Mouse (Mus musculus) midbrain, embryonic 16.5 days (tissue): ENCODE results near the gene Klk1. TPM values are rescaled to one million over a fixed set of nuclear protein-coding genes. Genes with fewer than 3 reads are reported as not detected.
"Not testable (repeated sequence)": the region's sequence is repeated elsewhere in the genome, so short reads cannot be mapped to it uniquely, and the experiment has no call there.

Experiments
- ATAC-seq: fragments of 200-750 bp; cut with Nextera tagmentation; 2 replicates; pipeline ENCODE4 v1.8.0; 2017; ENCODE audit warnings: moderate TSS enrichment
- H3K27ac ChIP-seq: fragments of 300-500 bp; sonication (generic); 2 replicates; pipeline ENCODE4 v1.5.1; 2014; ENCODE audit warnings: mild to moderate bottlenecking, low read length, mixed read lengths
- H3K27me3 ChIP-seq: fragments of 300-500 bp; sonication (generic); 2 replicates; pipeline ENCODE4 v1.6.1; 2014; ENCODE audit warnings: low read depth, low read length, mixed read lengths; ENCODE audit not compliant: control insufficient read depth, insufficient read depth
- H3K36me3 ChIP-seq: fragments of 300-500 bp; sonication (generic); 2 replicates; pipeline ENCODE4 v1.6.1; 2014; ENCODE audit warnings: mild to moderate bottlenecking, low read length, moderate library complexity, mixed read lengths; ENCODE audit not compliant: control insufficient read depth, insufficient read depth
- H3K4me1 ChIP-seq: fragments of 300-500 bp; sonication (generic); 2 replicates; pipeline ENCODE4 v1.6.1; 2014; ENCODE audit warnings: mild to moderate bottlenecking, low read length, mixed read lengths; ENCODE audit not compliant: control insufficient read depth, insufficient read depth
- H3K4me2 ChIP-seq: fragments of 300-500 bp; sonication (generic); 2 replicates; pipeline ENCODE4 v1.6.1; 2014; ENCODE audit warnings: mild to moderate bottlenecking, low read length, mixed read lengths
- H3K4me3 ChIP-seq: fragments of 300-500 bp; sonication (generic); 2 replicates; pipeline ENCODE4 v1.5.1; 2014; ENCODE audit warnings: low read depth, mild to moderate bottlenecking, low read length, moderate library complexity, mixed read lengths
- H3K9ac ChIP-seq: fragments of 300-500 bp; sonication (generic); 2 replicates; pipeline ENCODE4 v1.6.1; 2014; ENCODE audit warnings: low read depth, low read length, mixed read lengths
- H3K9me3 ChIP-seq: fragments of 300-500 bp; sonication (generic); replicated peaks from 2 replicates; pipeline ENCODE4 v1.6.1; 2014; ENCODE audit warnings: mild to moderate bottlenecking, low read length, mixed read lengths; ENCODE audit not compliant: control insufficient read depth, poor library complexity, severe bottlenecking
- WGBS: fragments of 180-500 bp; shearing (Covaris S2); extraction: QIAGEN DNeasy Blood & Tissue Kit; methylation state at CpG from one replicate; pipeline ENCODE4 v1.1.7; 2014; 5-methylcytosine and 5-hydroxymethylcytosine counted together
- polyA plus RNA-seq: library from polyadenylated mRNA; unstranded; fragments of >200 nt; fragmentation: Nextera tagmentation; extraction: Ambion mirVana; gene quantifications from 2 replicates; pipeline ENCODE4 v1.2.1, GENCODE M21; 2015

Klk1 gene
- polyA plus RNA-seq, 1 experiment from 2014 or later: not detected

GRCm38 (mm10) chr7:44247971-44248370 lies 22.8 kb downstream of the Klk1 start:
- ATAC-seq: no peak
- H3K27me3 ChIP-seq: no peaks in the 10 kb centered on the region
- no peaks in the 10 kb centered on the region for H3K9me3 ChIP-seq
- peaks cover 16% of the 10 kb centered on the region for H3K4me1 ChIP-seq
- peaks cover 10% of the 10 kb centered on the region for H3K36me3 ChIP-seq
- peak overlapping the region; percentile 77 for H3K4me2 ChIP-seq
- peak overlapping the region; percentile 96; the same call in 1 of the 2 replicates for H3K9ac ChIP-seq
- H3K27ac ChIP-seq: no peak overlapping the region
- WGBS: 95% methylated on average over 2 of the region's 2 CpGs
- H3K4me3 ChIP-seq: peak overlapping the region; percentile 87

- Histone ChIP-seq H3K27me3 (no peaks in the 10 kb centered on the region), H3K4me3 (no peak overlapping the region), H3K27ac (no peak overlapping the region), H3K9me3 (no peaks in the 10 kb centered on the region), H3K9ac (no peak overlapping the region), H3K4me1 (peaks cover 16% of the 10 kb centered on the region), H3K36me3 (peaks cover 14% of the 10 kb centered on the region), H3K4me2 (no peak overlapping the region)
- no peak for ATAC-seq
- WGBS: 91% methylated on average over 4 of the region's 4 CpGs
Observed at GRCm38 (mm10) chr7:44249248-44249647, 24.1 kb downstream of the Klk1 start.

- not testable (repeated sequence) for H3K4me1 ChIP-seq, H3K9me3 ChIP-seq, H3K27me3 ChIP-seq, H3K9ac ChIP-seq, H3K4me2 ChIP-seq, H3K27ac ChIP-seq, H3K4me3 ChIP-seq, ATAC-seq
- WGBS: 87% methylated on average over 17 of the region's 17 CpGs
- H3K36me3 ChIP-seq: peaks cover 14% of the 10 kb centered on the region
Observed at GRCm38 (mm10) chr7:44250732-44251275, 25.6 kb downstream of the Klk1 start.

- Histone ChIP-seq H3K27me3 (no peaks in the 10 kb centered on the region), H3K4me1 (peaks cover 1% of the 10 kb centered on the region), H3K4me2 (no peak overlapping the region), H3K9me3 (no peaks in the 10 kb centered on the region), H3K9ac (0 out of 2 replicates have a peak overlapping the region, but pooled peaks have one; percentile 10), H3K36me3 (peaks cover 14% of the 10 kb centered on the region), H3K27ac (no peak overlapping the region), H3K4me3 (no peak overlapping the region)
- WGBS: 68% methylated on average over 15 of the region's 15 CpGs
- peak; percentile 6; the same call in 1 of the 2 replicates for ATAC-seq
Observed at GRCm38 (mm10) chr7:44253023-44253616, 28.0 kb downstream of the Klk1 start.

- 85% methylated on average over 6 of the region's 6 CpGs for WGBS
- H3K4me1 ChIP-seq: no peaks in the 10 kb centered on the region
- H3K27ac ChIP-seq: no peak overlapping the region
- peaks cover 13% of the 10 kb centered on the region for H3K36me3 ChIP-seq
- no peak overlapping the region for H3K9ac ChIP-seq
- no peak overlapping the region for H3K4me2 ChIP-seq
- H3K9me3 ChIP-seq: no peaks in the 10 kb centered on the region
- ATAC-seq: no peak
- H3K4me3 ChIP-seq: no peak overlapping the region
- no peaks in the 10 kb centered on the region for H3K27me3 ChIP-seq
Observed at GRCm38 (mm10) chr7:44254930-44255329, 29.8 kb downstream of the Klk1 start.

GRCm38 (mm10) chr7:44257278-44257677 lies 32.1 kb downstream of the Klk1 start, which contains the start of gene Acp4:
Gene Acp4, minus strand, starts transcription at chr7:44257378.
- ATAC-seq: no peak
- WGBS: 77% methylated on average over 4 of the region's 4 CpGs
- no peaks in the 10 kb centered on the region for H3K9me3 ChIP-seq
- H3K27ac ChIP-seq: no peak within 1 kb of the TSS
- H3K4me2 ChIP-seq: no peak within 1 kb of the TSS
- peaks cover 7% of the 10 kb centered on the region; the same call in 1 of the 2 replicates for H3K36me3 ChIP-seq
- H3K4me3 ChIP-seq: no peak within 1 kb of the TSS
- H3K4me1 ChIP-seq: no peaks in the 10 kb centered on the region
- H3K27me3 ChIP-seq: no peaks in the 10 kb centered on the region
- H3K9ac ChIP-seq: no peak within 1 kb of the TSS

GRCm38 (mm10) chr7:44260410-44260809 lies 35.2 kb downstream of the Klk1 start:
- 71% methylated on average over 6 of the region's 6 CpGs for WGBS
- Histone ChIP-seq H3K4me3 (no peak overlapping the region), H3K9ac (no peak overlapping the region), H3K4me1 (no peaks in the 10 kb centered on the region), H3K9me3 (no peaks in the 10 kb centered on the region), H3K4me2 (no peak overlapping the region), H3K36me3 (no peaks in the 10 kb centered on the region; the same call in 1 of the 2 replicates), H3K27me3 (no peaks in the 10 kb centered on the region), H3K27ac (no peak overlapping the region)
- no peak for ATAC-seq

- no peaks in the 10 kb centered on the region for H3K36me3 ChIP-seq
- no peak within 1 kb of the TSS for H3K4me3 ChIP-seq
- WGBS: 47% methylated on average over 5 of the region's 5 CpGs
- ATAC-seq: no peak
- no peak within 1 kb of the TSS for H3K27ac ChIP-seq
- H3K4me1 ChIP-seq: no peaks in the 10 kb centered on the region
- H3K4me2 ChIP-seq: no peak within 1 kb of the TSS
- no peaks in the 10 kb centered on the region for H3K9me3 ChIP-seq
- no peaks in the 10 kb centered on the region for H3K27me3 ChIP-seq
- H3K9ac ChIP-seq: no peak within 1 kb of the TSS
Observed at GRCm38 (mm10) chr7:44261147-44261546, 36.0 kb downstream of the Klk1 start, which contains the start of gene Gm15517. Gene Gm15517, plus strand, starts transcription at chr7:44261447.
